Mouse (Mus musculus): Measurements from ENCODE around the gene Usp4. TPM values are rescaled to one million over a fixed set of nuclear protein-coding genes. Genes with fewer than 3 reads are reported as not detected.

Usp4 gene
- total RNA-seq, 1 experiment from 2014 or later, result 114 TPM

DNA sequence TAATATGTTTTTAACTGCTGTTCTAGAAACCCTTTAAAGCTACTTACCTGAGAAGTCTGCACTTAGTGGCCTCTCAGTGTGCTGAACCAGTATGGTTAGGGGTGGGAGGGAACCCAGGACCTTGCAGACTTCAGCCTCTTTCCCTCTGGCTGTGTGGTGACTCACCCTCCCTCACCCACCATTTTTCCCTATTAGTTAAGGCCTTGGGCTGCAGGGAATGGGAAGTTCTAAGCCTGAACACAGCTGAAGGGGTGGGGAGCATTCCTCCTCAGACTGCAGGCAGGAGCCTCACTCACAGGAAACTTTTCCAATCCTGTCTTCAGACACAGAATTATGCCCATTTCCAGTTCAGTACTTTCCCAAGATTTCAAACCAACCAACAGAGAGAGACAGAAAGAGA, 5.9 kb upstream of the Usp4 start:
- DNase-seq, result peak; percentile 11

DNA sequence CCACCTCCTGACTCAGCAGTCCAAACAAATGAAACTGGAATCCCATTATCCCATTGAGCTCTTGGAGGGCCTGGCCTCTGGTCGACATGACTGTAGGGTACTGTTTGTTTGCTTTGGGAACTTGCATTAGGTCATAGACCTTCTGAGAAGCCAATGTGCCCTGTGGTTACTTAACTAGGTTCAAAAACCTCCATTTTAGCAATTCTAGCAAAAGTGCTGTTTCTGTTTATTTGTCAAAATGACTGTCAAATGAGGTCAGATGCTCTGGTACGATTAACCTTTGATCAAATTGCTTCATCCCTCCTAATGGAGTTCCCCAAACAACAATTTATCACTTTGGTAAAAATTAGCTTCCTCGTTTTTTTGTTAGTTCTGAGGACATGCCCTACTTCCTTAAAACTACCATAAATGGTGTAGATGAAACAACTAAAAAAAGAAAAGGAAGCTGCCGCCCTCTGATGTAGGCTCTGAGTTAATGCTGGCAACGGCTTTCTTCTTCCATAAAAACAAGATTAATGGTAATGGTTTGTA, 5.3 kb upstream of the Usp4 start:
- no peak for DNase-seq

DNA sequence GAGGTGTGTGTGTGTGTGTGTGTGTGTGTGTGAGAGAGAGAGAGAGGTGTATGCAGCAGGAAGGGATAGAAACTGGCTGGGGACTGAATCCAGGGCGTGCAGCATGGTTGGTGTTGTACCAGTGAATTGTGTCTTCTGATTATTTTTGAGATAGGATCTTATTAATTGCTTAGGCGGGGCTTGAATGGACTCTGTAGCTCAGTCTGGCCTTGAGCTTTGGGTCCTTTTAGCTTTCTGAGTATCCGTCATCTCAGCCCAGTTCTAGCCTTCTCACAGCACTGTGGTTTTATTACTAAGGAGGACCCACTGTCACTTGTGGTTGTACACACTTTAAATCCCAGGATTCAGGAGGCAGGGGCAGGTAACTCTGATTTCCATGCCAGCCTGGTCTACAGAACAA, 4.3 kb upstream of the Usp4 start:
- DNase-seq, result no peak

DNA sequence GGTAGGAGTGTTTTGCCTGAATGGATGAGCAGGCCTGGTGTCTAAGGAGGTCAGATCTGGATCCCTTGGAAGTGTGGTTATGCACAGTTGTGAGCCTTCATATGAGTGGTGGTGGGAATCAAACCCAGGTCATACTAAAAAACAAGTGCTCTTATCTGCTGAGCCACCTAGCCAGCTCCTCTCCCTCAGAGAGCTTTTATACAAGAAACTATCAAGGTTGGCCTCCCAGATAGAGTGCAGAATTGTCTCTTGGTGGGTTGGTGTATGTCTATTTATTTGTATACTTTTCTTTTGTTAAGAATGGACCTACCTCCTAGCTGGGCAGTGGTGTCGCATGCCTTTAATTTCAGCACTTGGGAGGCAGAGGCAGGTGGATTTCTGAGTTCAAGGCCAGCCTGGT, 3.8 kb upstream of the Usp4 start:
- DNase-seq, result no peak

DNA sequence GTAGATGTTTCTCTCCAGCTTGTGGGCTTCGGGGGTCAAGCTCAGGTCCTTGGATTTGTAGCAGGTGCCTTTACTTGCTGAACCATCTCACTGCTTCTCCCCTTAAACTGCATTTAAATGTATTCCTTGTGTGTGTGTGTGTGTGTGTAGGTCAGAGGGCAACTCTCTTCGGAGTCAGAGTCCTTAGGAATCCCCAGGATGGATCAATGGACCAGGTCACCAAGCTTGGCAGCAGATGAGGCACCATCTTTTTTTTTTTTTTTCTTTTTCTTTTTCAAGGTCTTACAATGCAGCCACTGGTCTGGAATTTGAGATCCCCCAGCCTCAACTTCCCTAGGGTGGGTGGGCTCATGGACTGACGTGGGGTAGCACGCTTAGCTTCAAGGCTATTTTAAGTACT, 3.2 kb upstream of the Usp4 start:
- no peak for DNase-seq

DNA sequence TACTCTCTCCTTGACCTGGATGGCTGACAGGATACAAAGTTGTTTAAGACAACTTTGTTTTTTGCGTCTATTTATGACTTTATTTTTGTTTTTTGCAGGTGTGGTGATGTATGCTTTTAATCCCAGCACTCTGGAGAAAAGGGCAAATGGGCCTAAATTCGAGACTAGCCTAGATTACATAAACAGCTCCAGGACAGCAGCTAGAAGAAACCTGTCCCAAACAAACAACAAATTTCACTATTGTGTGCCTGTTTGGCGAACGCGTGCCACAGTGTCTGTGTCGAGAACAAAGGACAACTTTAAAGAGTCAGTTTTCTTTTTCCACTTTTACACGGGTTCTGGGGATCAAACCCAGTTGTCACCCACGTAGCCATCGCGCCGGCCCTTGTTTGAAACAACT, 629 bp upstream of the Usp4 start:
- no peak for DNase-seq

DNA sequence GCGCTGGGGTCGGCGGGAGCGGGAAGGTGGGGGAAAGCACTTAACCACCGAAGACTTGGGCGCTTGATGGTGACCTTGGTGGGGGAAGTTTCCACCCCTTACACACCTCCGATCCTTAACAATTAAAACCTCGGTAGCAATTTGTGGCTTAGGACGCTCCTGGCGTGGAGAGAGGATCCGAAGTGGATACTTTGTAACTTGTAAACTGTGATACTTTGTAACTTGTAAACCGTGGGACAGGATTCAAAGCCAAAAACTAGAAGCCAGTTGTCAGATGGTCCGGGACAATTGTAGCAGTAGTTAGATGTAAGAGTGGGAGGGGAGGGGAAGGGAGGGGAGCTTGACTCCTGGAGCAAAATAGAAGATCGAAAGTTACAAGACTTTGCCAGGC, 632 bp downstream of the Usp4 start:
- no peak for DNase-seq

DNA sequence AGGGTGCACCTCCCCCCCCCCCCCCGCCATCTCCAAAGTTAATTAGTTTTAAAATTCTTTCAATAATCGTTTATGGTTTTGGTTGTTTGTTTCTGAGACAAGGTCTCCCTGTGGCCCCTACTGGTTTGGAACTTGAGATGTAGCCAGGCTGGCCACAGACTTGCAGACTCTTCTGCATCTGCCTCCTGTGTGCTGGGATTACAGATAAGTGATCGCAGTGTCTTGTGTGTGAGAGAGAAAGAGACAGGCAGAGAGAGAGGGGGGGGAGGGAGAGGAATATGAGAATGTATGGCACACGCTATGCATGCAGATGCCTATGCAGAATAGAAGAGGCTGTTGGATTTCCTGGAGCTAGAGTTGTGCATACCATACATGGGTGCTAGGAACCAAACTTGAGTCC, 2.1 kb downstream of the Usp4 start:
- no peak for DNase-seq

DNA sequence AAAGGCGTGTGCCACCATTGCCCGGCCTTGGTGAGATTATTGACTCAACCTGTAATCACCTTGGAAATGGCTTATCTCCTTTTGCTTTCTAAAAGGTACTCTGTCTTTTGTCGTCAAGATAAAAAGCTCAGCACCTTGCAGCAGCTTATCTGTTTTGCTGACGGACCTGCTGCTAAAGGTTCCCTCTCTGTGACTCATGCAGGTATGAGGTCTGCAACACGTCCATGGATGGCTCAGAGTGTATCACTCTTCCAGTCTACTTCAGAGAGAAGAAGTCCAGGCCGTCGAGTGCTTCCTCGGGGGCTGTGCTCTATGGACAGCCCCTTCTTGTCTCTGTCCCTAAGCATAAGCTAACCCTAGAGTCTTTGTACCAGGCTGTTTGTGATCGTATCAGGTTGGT, 30.6 kb downstream of the Usp4 start:
- no peak for DNase-seq

DNA sequence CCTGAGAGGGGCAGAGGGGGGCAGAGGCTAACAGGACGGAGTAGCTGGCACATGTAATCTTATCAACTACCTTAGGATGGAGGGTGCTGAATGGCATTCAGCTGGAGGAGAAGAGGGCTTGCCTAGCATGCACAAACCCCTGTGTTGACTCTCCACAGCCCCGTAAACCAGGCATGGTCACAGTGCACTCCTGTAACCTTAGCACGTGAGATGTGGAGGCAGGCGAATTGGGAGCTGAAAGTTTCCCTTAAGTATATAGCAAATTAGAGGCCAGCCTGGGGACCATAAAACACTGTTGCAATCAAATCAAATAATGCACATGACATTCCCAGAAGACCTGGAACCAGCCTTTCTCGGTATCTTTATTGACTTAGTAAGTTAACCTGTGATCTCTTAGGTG, 31.1 kb downstream of the Usp4 start:
- no peak for DNase-seq

DNA sequence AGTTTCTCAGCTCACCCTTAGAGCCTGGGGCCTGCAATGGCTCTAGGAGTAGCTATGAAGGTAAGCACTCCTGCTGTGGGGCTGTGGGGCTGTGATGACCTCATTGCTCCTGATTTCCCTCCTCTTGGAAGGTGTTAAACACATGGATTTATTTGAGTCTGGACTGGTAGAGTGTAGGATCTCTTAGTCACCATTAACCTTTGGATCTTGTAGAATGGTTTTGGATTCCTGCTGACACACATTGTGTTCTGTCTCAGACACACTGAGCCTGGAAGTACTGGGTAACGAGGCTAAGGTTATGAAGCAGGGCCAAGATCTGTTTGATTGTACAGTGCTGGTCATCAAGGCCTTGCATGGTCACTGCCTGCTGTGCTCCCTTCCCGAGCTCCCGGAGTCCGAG, 31.6 kb downstream of the Usp4 start:
- no peak for DNase-seq

DNA sequence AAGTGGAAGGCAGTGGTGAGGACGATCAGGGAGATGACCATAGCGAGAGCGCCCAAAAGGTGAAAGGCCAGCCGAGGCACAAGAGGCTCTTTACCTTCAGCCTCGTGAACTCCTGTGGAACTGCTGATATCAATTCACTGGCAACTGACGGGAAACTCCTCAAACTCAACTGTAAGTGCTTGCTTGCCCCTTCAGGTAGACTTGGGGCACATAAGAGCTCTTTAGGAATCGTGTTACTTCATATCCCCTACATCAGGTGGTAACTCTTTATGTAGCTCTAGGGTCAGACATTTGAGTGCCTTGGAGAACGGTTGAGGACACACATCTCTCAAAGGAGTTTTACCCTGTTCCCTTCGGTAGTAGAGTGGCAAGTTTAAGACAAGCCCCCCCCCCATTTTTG, 33.7 kb downstream of the Usp4 start:
- no peak for DNase-seq

DNA sequence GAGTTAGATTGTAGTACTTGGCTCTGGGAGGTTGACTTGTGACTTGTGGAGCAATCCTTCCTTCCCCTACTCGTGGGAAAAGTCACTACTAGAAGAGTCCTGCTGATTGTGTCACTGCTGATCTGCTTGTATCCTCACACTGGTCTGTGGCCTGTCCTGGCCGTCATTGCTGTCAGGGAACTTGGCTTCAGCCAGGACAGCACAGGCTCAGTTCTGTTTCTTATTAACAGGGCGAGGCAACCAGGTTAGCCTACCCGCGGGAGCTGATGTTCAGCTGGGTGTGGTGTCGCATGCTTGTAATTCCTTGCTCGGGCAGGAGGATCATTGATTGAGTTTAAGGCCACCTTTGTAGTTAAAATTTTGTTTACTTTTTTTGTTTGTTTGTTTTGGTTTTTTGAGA, 37.4 kb downstream of the Usp4 start:
- no peak for DNase-seq

DNA sequence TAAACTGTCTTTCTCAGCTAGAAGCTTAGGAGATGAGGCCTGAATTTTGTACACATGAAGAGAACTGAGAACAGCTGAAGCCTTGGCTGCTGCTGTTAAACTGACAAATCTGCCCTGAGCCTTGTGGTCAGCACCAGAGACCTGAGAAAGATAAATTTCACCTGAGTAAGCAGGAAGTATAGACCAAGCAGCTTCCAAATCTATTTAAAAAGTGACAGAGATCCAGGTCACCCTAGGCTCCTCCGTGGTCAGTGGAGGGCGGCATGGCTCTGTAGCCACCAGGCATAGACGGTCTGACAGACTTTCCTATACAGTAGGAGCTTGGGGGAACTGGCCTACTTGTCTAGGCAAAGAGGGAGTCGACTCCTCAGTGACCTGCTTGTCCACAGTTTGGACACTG, 39.2 kb downstream of the Usp4 start:
- DNase-seq, result no peak

DNA sequence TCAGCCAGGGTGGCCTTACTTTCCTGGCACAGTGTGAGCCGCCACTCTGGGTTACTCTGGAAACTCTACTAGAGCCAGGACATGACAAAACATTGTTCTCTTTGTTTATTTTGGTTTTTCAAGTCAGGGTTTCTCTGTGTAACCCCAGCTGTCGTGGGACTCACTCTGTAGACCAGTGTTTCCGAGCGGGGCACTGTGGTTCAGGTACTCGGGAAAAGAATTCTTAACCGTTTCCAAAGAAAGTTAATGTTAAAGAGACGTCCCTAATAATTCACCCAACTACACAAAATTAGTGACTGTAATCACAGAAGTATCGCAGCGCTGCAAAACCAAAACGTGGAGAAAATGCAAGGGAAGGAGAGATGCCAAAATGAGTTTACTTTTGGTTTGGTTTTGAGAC, 40.9 kb downstream of the Usp4 start:
- DNase-seq, result no peak

DNA sequence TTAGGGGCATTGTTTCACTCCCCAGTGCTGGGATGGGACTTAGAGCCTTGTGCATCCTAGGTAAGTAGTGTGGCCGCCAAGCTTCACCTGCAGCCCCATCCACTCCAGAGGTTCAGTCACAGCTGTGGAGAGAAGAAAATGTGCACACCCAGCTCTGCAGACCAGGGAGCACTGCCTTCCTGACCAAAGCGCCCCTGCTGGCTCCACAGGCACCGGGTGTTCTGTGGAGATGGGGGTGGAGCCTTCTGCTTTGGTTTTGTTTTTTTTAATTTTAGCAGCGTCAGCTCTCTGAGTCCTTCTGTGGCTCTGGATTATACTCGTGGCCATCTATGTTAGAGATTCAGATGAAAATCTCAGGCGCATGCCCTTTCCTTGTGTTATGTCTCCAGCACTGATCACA, 41.6 kb downstream of the Usp4 start:
- no peak for DNase-seq

DNA sequence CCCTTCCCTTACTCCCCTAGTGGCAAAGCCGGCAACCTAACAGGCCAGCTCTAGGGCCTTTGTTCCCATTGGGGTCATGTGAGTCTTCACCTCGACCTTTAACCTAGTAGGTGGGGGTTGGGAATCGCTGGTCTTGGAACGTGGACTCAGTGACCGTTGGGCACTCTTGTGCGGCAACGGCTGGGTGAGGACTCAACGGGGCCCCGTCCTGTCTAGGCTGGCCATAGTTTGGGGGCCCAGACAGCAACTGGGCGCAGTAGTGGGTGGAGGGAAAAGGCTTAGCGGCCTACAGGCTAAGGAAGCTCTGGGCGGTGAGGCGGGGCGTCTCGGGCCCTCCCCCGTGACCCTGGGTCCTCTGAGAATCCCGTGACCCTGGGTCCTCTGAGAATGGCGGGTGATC, 45.0 kb downstream of the Usp4 start, which contains the start of gene 1700102P08Rik:
Gene 1700102P08Rik, plus strand, starts transcription at position 130 of the 400 bp plus-strand sequence.
- DNase-seq, result no peak

DNA sequence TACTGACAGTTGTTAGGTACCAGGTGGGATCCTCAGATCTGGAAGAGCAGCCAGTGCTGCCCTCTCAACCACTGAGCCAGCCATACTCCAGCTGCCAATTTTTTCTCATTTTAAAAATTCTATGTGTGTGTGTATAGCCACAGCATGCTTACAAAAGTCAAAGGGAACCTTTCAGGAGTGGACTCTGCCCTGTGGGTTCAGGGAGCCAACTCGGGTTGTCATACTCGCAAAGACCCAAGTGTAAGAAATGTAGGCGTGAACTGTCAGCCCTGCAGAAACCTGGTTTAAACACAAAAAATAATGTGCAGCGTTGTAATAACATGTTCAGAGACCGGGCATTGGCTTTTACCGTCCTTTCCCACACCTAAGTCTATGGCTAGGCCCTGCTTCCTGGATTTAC, 46.5 kb downstream of the Usp4 start:
- DNase-seq, result no peak

DNA sequence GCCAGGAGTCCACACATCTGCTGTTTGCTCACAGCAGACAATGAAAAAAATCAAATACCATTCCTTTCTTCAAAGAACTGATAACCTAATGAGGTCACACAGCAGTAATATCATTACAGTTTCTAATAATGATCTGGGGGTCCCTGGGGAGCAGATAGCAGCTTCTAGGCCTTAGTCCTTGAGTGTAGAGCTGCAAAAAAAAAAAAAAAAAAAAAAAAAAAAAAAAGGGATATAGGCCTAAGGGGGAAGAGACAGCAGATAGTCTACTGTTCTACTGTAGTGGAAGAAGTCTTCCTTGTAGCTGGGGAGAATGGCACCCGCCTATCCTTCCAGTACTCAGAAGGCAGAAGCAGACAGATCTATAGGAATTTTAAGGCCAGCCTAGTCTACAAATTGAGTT, 47.8 kb downstream of the Usp4 start:
- DNase-seq, result no peak

DNA sequence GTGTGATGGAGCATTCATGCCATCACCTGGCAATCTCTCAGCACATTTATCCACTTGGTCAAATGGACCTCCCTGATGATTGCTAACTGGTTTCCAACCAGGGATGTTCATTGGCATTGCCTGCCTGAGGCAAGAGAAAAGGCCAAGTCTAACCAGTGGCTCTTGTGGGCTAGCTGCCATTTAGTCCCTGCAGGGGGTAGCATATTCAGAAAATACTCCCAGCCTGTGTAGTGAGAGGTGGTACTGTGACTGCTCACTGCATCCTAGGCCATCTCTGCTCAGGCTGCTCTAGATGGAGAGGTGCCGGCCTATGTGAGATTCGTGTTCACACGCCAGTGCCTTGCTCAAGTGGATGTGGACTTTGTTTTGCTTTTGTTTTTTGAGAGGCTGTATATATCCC, 50.7 kb downstream of the Usp4 start:
- DNase-seq, result no peak

DNA sequence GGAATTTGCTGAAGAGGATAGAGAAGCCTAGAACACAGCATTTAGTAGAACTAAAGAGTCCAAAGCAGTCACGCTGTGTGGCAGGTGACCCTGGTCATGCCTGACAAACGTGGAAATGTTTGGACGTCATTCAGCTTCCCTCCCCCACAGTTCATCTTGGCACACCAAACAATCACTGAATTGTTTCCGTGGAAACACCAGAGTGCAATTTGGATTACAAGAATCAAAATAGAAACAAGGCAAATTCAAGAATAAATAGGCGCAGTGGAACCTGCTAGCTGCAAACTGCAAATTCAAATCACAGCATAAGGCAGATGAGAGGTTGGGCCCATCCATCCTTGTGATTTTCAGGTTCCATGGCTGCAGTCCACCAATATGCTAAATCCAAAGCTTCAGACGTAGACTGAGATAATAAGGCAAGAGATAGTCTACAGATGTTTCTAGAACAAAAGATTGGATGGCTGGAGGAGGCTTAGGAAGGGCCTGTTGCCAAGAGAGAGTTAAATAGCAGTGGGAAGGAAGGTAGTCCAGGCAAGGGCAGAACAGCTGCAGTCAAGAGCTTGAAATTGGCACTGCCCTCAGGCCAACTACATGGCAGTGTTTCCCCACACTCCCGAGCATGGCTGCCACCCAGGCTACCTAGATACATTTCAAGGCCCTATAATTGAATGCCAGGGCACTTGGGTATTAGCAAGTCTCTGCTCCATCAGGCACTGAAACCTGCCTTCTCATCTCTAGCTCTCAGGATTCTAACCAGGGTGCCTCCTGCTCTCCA, 53.7 kb downstream of the Usp4 start:
- peak; percentile 26 for DNase-seq

DNA sequence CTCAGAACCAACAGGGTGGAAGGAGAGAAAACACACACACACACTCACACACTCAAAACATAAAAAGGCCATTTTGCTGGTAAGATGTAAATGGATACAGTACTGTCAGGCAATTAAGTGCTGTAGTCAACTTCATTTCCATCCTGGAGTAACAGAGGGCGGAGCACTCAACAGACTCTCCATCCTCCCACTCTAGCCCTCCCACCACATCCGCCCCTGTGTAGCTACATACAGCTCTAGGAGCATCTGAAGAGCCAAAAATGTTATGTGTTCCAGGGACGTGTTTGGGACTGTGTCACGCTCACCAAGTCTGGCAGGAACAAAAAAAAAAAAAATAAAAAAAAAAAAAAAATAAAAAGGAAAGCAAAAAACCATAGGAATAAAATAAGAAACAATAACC, 55.4 kb downstream of the Usp4 start:
- no peak for DNase-seq

DNA sequence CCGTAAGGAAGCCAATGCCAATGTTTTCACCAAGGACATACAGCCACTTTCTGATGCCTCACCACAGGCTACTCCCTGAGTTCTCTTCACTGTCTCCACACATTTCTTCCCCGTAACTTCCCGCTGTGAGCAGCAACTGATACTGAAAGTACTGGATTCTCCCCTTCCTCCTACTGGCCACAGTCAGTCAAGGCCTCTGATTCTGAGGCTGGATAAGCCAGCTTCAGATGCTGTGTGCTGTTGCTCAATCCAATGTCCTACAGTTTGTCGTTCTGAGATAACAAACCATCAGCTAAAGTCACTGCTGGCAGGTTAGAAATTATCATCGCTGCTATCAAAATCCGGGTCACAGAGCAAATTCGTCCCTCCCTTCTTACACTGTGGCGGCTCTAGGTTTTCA, 56.8 kb downstream of the Usp4 start:
- no peak for DNase-seq

DNA sequence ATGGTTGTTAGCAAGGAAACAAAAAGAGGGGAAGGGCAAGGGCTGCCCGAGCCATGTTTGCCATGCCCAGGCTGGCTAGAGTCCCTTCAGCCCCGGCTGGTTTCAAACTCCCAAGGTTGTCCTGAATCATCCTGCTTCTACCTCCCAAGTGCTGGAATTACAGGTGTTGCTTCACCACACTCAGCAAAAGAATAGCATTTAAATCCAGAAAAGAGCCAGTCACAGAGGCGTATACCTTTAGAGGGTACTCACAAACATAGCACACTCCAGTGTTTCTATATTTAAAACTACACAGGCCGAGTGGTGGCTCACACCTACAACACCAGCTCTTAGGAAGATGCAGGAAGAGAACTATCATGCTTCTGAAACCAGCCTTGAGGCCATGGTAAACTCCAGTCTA, 61.9 kb downstream of the Usp4 start:
- no peak for DNase-seq

Measured in adrenal gland, postnatal 25 days (tissue).